Mouse (Mus musculus) midbrain, embryonic 14.5 days (tissue): ENCODE measurements around the gene Mypop. TPM values are rescaled to one million over a fixed set of nuclear protein-coding genes. Genes with fewer than 3 reads are reported as not detected.

ENCODE experiments used
- ATAC-seq: fragments of 200-750 bp; cut with Nextera tagmentation; 2 replicates; pipeline ENCODE4 v1.8.0; 2017; ENCODE audit warnings: moderate number of reproducible peaks, moderate library complexity; ENCODE audit not compliant: low FRiP score, low TSS enrichment
- DNase-seq: peaks from one replicate; pipeline ENCODE4 v3.0.0-alpha.2; 2015
- H3K27ac ChIP-seq: fragments of 300-500 bp; sonication (generic); replicated peaks from 2 replicates; pipeline ENCODE4 v1.5.1; 2014; ENCODE audit warnings: mild to moderate bottlenecking, low read depth, low read length, moderate library complexity
- H3K27me3 ChIP-seq: fragments of 300-500 bp; sonication (generic); 2 replicates; pipeline ENCODE4 v1.6.1; 2014; ENCODE audit warnings: low read length, control low read depth, mixed read lengths; ENCODE audit not compliant: control insufficient read depth, insufficient read depth
- H3K36me3 ChIP-seq: fragments of 300-500 bp; sonication (generic); 2 replicates; pipeline ENCODE4 v1.6.1; 2014; ENCODE audit warnings: low read length, control low read depth; ENCODE audit not compliant: control insufficient read depth, insufficient read depth
- H3K4me1 ChIP-seq: fragments of 300-500 bp; sonication (generic); 2 replicates; pipeline ENCODE4 v1.6.1; 2014; ENCODE audit warnings: mild to moderate bottlenecking, antibody characterized with exemption, low read length, control low read depth; ENCODE audit not compliant: control insufficient read depth, insufficient read depth
- H3K4me2 ChIP-seq: fragments of 300-500 bp; sonication (generic); 2 replicates; pipeline ENCODE4 v1.6.1; 2014; ENCODE audit warnings: mild to moderate bottlenecking, low read length, moderate library complexity
- H3K4me3 ChIP-seq: fragments of 300-500 bp; sonication (generic); replicated peaks from 2 replicates; pipeline ENCODE4 v1.5.1; 2014; ENCODE audit warnings: low read depth, low read length
- H3K9ac ChIP-seq: fragments of 300-500 bp; sonication (generic); replicated peaks from 2 replicates; pipeline ENCODE4 v1.6.1; 2014; ENCODE audit warnings: mild to moderate bottlenecking, low read length, moderate library complexity
- H3K9me3 ChIP-seq: fragments of 300-500 bp; sonication (generic); 2 replicates; pipeline ENCODE4 v1.6.1; 2016; ENCODE audit warnings: low read length, control low read depth, mixed read lengths; ENCODE audit not compliant: control insufficient read depth
- WGBS: fragments of 180-500 bp; shearing (Covaris S2); extraction: QIAGEN DNeasy Blood & Tissue Kit; methylation state at CpG from one replicate; pipeline ENCODE4 v1.1.7; 2014; 5-methylcytosine and 5-hydroxymethylcytosine counted together
- polyA plus RNA-seq: library from polyadenylated mRNA; unstranded; fragments of >200 nt; fragmentation: Nextera tagmentation; extraction: Ambion mirVana; gene quantifications from 2 replicates; pipeline ENCODE4 v1.2.1, GENCODE M21; 2014

Mypop gene
- polyA plus RNA-seq, 1 experiment from 2014 or later = 4.2 TPM

- DNase-seq (peak; percentile 79), ATAC-seq (peak; percentile 54; the same call in 1 of the 2 replicates)
- Histone ChIP-seq H3K4me2 (no peak overlapping the region), H3K27me3 (no peaks in the 10 kb centered on the region), H3K9me3 (no peaks in the 10 kb centered on the region), H3K4me3 (no peak overlapping the region), H3K36me3 (peaks cover 49% of the 10 kb centered on the region), H3K4me1 (peaks cover 10% of the 10 kb centered on the region; the same call in 1 of the 2 replicates), H3K27ac (no peak overlapping the region), H3K9ac (no peak overlapping the region)
- WGBS = 58% methylated on average over 6 of the region's 6 CpGs
These were observed 38.1 kb downstream of the Mypop start for GRCm38 (mm10) chr7:19029084-19029653.

GRCm38 (mm10) chr7:19031641-19032040 lies 40.6 kb downstream of the Mypop start:
- Histone ChIP-seq H3K4me2 (no peak overlapping the region), H3K36me3 (peaks cover 73% of the 10 kb centered on the region), H3K27ac (no peak overlapping the region), H3K4me1 (no peaks in the 10 kb centered on the region), H3K9ac (no peak overlapping the region), H3K27me3 (no peaks in the 10 kb centered on the region), H3K9me3 (no peaks in the 10 kb centered on the region), H3K4me3 (no peak overlapping the region)
- ATAC-seq (no peak), DNase-seq (no peak)
- 56% methylated on average over 4 of the region's 4 CpGs for WGBS

GRCm38 (mm10) chr7:19044616-19045015 lies 53.6 kb downstream of the Mypop start:
- no peaks in the 10 kb centered on the region for H3K27me3 ChIP-seq
- no peaks in the 10 kb centered on the region for H3K4me1 ChIP-seq
- no peaks in the 10 kb centered on the region for H3K9me3 ChIP-seq
- no peak for ATAC-seq
- no peak for DNase-seq
- peaks cover 98% of the 10 kb centered on the region for H3K36me3 ChIP-seq
- no peak overlapping the region for H3K9ac ChIP-seq
- H3K4me3 ChIP-seq = no peak overlapping the region
- WGBS = 98% methylated on average over 6 of the region's 6 CpGs
- H3K27ac ChIP-seq = no peak overlapping the region
- no peak overlapping the region for H3K4me2 ChIP-seq

- Histone ChIP-seq H3K9me3 (no peaks in the 10 kb centered on the region), H3K4me1 (no peaks in the 10 kb centered on the region), H3K4me2 (no peak overlapping the region), H3K27me3 (no peaks in the 10 kb centered on the region), H3K4me3 (no peak overlapping the region), H3K27ac (no peak overlapping the region), H3K9ac (no peak overlapping the region), H3K36me3 (peaks cover 98% of the 10 kb centered on the region)
- DNase-seq (no peak), ATAC-seq (no peak)
- WGBS = 90% methylated on average over 11 of the region's 11 CpGs
These were observed 55.4 kb downstream of the Mypop start for GRCm38 (mm10) chr7:19046286-19047069.

GRCm38 (mm10) chr7:19048006-19048527 lies 57.0 kb downstream of the Mypop start:
- Histone ChIP-seq H3K27me3 (no peaks in the 10 kb centered on the region), H3K4me3 (no peak overlapping the region), H3K4me1 (no peaks in the 10 kb centered on the region), H3K9ac (no peak overlapping the region), H3K36me3 (peaks cover 96% of the 10 kb centered on the region), H3K27ac (no peak overlapping the region), H3K4me2 (no peak overlapping the region), H3K9me3 (no peaks in the 10 kb centered on the region)
- ATAC-seq = no peak
- WGBS = 91% methylated on average over 14 of the region's 14 CpGs
- DNase-seq = no peak

GRCm38 (mm10) chr7:19049252-19049651 lies 58.2 kb downstream of the Mypop start:
- Histone ChIP-seq H3K36me3 (peaks cover 86% of the 10 kb centered on the region), H3K9ac (no peak overlapping the region)

GRCm38 (mm10) chr7:19050172-19050571 lies 59.1 kb downstream of the Mypop start:
- Histone ChIP-seq H3K9me3 (no peaks in the 10 kb centered on the region), H3K27ac (no peak overlapping the region), H3K4me3 (no peak overlapping the region), H3K4me2 (no peak overlapping the region), H3K4me1 (0 out of 2 replicates have a peak, but pooled peaks cover 2% of the 10 kb centered on the region), H3K27me3 (no peaks in the 10 kb centered on the region), H3K9ac (no peak overlapping the region; the same call in 1 of the 2 replicates), H3K36me3 (peaks cover 77% of the 10 kb centered on the region)
- WGBS = 93% methylated on average over 8 of the region's 8 CpGs
- ATAC-seq (no peak), DNase-seq (no peak)

More at GRCm38 (mm10) chr7:19049252-19049651, 58.2 kb downstream of the Mypop start:
- no peaks in the 10 kb centered on the region for H3K9me3 ChIP-seq
- ATAC-seq (no peak), DNase-seq (no peak)
- WGBS = 91% methylated on average over 5 of the region's 5 CpGs
- no peaks in the 10 kb centered on the region for H3K27me3 ChIP-seq
- H3K4me2 ChIP-seq = no peak overlapping the region
- H3K27ac ChIP-seq = no peak overlapping the region
- H3K4me1 ChIP-seq = no peaks in the 10 kb centered on the region
- no peak overlapping the region for H3K4me3 ChIP-seq

GRCm38 (mm10) chr7:19051161-19051560 lies 60.1 kb downstream of the Mypop start:
- whole genome bisulfite sequencing = 73% methylated on average over 4 of the region's 4 CpGs
- DNase-seq (no peak), ATAC-seq (no peak)
- Histone ChIP-seq H3K36me3 (peaks cover 67% of the 10 kb centered on the region), H3K4me3 (no peak overlapping the region), H3K9ac (no peak overlapping the region), H3K4me1 (0 out of 2 replicates have a peak, but pooled peaks cover 2% of the 10 kb centered on the region), H3K4me2 (no peak overlapping the region), H3K27ac (no peak overlapping the region), H3K27me3 (no peaks in the 10 kb centered on the region), H3K9me3 (no peaks in the 10 kb centered on the region)
